Mouse (Mus musculus): ENCODE results near the gene Abr. TPM values are rescaled to one million over a fixed set of nuclear protein-coding genes. Genes with fewer than 3 reads are reported as not detected.

Gene Abr
- polyA plus RNA-seq, 1 experiment from 2014 or later: 40.5 TPM

GRCm38 (mm10) chr11:76467487-76468005, 154.6 kb downstream of the Abr start:
- peak; percentile 39 for DNase-seq (ENCODE audit: low spot score)
- H3K36me3 ChIP-seq: peaks cover 41% of the 10 kb centered on the region
- WGBS: 14% methylated on average over 8 of the region's 8 CpGs
- peak overlapping the region; percentile 35 for H3K4me3 ChIP-seq
- H3K4me1 ChIP-seq (replicated peaks): peaks cover 79% of the 10 kb centered on the region
- no peaks in the 10 kb centered on the region for H3K9me3 ChIP-seq
- H3K27ac ChIP-seq: peak overlapping the region; percentile 85
- 0 out of 2 replicates have a peak, but pooled peaks cover 7% of the 10 kb centered on the region for H3K27me3 ChIP-seq (ENCODE audit: insufficient read depth, poor library complexity, severe bottlenecking)

DNA sequence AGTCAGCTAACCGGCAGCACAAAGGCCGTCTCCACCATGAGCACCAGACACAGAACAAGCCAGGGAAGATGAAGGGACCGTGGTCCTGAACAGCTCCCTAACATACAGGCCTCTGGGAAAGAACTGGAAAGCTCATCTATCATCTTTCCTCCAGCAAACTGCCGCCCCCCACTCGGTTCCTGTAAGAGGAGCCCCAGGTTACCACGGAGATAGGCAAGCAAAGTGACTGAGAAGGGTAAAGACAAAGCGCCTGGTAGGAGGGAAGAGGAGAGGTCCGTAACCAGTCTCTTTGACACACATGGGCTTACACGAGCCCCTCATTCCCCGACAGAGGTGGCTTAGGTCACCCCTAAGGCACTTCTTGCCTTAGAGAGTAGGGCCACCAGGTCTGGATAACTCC, 155.0 kb downstream of the Abr start:
- peaks cover 74% of the 10 kb centered on the region for H3K4me1 ChIP-seq (replicated peaks)
- WGBS: 16% methylated on average over 10 of the region's 10 CpGs
- peak; percentile 40 for DNase-seq (ENCODE audit: low spot score)
- 0 out of 2 replicates have a peak, but pooled peaks cover 7% of the 10 kb centered on the region for H3K27me3 ChIP-seq (ENCODE audit: insufficient read depth, poor library complexity, severe bottlenecking)
- H3K4me3 ChIP-seq: peak overlapping the region; percentile 35
- H3K36me3 ChIP-seq: peaks cover 46% of the 10 kb centered on the region
- peak overlapping the region; percentile 85 for H3K27ac ChIP-seq
- no peaks in the 10 kb centered on the region for H3K9me3 ChIP-seq

- 79% methylated on average over 4 of the region's 4 CpGs for WGBS
- Histone ChIP-seq H3K4me1 (replicated peaks) (peaks cover 68% of the 10 kb centered on the region), H3K27ac (peak overlapping the region; percentile 9; the same call in 1 of the 2 replicates), H3K4me3 (no peak overlapping the region), H3K27me3 (ENCODE audit: insufficient read depth, poor library complexity, severe bottlenecking) (0 out of 2 replicates have a peak, but pooled peaks cover 7% of the 10 kb centered on the region), H3K36me3 (peaks cover 47% of the 10 kb centered on the region), H3K9me3 (no peaks in the 10 kb centered on the region)
- DNase-seq (ENCODE audit: low spot score): no peak
These were observed 156.2 kb downstream of the Abr start for GRCm38 (mm10) chr11:76465879-76466278.

DNA sequence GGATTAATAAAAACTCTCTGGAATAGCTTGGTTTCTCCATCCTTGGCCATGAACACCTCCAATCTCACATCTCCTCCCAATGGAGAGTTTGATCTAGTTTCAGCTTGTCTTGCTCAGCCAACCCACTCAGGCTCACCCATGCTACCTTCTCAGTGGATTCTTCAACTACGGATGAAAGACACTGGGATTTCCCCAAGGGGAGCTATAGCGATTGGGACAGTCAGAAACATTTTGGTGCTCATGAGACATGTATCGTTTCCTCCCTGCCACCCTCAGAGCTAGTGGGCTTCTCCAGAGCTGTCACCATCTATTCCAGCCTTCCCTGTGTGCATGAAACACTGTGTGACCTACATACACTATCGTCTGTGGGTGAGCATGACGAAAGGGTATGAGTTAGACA, 160.4 kb downstream of the Abr start:
- Histone ChIP-seq H3K4me3 (no peak overlapping the region), H3K27me3 (ENCODE audit: insufficient read depth, poor library complexity, severe bottlenecking) (0 out of 2 replicates have a peak, but pooled peaks cover 2% of the 10 kb centered on the region), H3K36me3 (peaks cover 55% of the 10 kb centered on the region), H3K9me3 (no peaks in the 10 kb centered on the region), H3K4me1 (replicated peaks) (peaks cover 37% of the 10 kb centered on the region), H3K27ac (no peak overlapping the region)
- no peak for DNase-seq (ENCODE audit: low spot score)
- 93% methylated on average over 5 of the region's 5 CpGs for WGBS

GRCm38 (mm10) chr11:76461201-76461600, 160.9 kb downstream of the Abr start:
- H3K27me3 ChIP-seq (ENCODE audit: insufficient read depth, poor library complexity, severe bottlenecking): 0 out of 2 replicates have a peak, but pooled peaks cover 2% of the 10 kb centered on the region
- WGBS: 71% methylated on average over 6 of the region's 6 CpGs
- H3K9me3 ChIP-seq: no peaks in the 10 kb centered on the region
- peaks cover 37% of the 10 kb centered on the region for H3K4me1 ChIP-seq (replicated peaks)
- peaks cover 55% of the 10 kb centered on the region for H3K36me3 ChIP-seq
- no peak overlapping the region for H3K4me3 ChIP-seq
- H3K27ac ChIP-seq: no peak overlapping the region
- DNase-seq (ENCODE audit: low spot score): no peak

DNA sequence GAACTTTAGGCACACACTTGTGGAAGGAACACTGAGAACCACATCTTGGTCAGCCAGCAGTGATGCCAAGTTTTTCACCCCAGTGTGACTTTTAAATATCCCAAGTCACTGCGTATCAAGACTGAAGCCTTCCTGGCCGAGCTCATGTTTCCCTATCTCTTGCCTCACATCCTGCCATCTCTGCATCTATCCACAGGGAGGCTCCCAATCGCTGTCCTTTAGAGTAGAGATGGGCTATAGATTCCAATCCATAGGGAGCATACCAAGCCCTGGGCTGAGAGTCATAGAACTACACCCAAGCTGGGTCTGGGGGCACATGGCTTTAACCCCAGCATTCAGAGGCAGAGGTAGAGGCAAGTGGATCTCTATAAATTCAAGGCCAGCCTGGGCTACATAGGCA, 162.6 kb downstream of the Abr start:
- peaks cover 70% of the 10 kb centered on the region for H3K36me3 ChIP-seq
- WGBS: 69% methylated on average over 3 of the region's 3 CpGs
- no peak for DNase-seq (ENCODE audit: low spot score)

DNA sequence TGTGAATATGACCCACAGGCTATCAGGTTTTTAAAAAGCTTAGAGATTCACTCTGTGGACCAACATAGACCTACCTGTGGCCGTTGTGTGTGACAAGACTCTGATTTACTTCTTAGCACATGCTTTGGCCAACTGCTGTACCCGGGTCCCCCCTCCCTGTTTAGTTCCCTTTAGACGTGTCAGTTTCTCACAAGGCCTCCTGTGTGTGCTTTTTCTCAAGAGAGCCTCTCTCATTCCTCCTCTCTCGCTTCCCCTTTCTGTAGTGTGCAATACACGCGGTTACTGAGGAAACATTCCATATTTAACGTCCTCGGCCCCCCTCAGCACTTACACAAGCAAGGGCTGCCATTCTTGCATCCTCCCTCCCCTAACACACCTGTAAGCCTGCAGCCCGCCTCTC, 163.4 kb downstream of the Abr start:
- Histone ChIP-seq H3K27ac (no peak overlapping the region), H3K4me3 (no peak overlapping the region), H3K9me3 (no peaks in the 10 kb centered on the region), H3K36me3 (peaks cover 74% of the 10 kb centered on the region), H3K4me1 (replicated peaks) (peaks cover 15% of the 10 kb centered on the region), H3K27me3 (ENCODE audit: insufficient read depth, poor library complexity, severe bottlenecking) (no peaks in the 10 kb centered on the region)
- 83% methylated on average over 9 of the region's 9 CpGs for WGBS
- DNase-seq (ENCODE audit: low spot score): no peak

More for the DNA sequence above, 162.6 kb downstream of the Abr start:
- Histone ChIP-seq H3K27ac (no peak overlapping the region), H3K9me3 (no peaks in the 10 kb centered on the region), H3K27me3 (ENCODE audit: insufficient read depth, poor library complexity, severe bottlenecking) (no peaks in the 10 kb centered on the region), H3K4me3 (no peak overlapping the region), H3K4me1 (replicated peaks) (peaks cover 23% of the 10 kb centered on the region)

DNA sequence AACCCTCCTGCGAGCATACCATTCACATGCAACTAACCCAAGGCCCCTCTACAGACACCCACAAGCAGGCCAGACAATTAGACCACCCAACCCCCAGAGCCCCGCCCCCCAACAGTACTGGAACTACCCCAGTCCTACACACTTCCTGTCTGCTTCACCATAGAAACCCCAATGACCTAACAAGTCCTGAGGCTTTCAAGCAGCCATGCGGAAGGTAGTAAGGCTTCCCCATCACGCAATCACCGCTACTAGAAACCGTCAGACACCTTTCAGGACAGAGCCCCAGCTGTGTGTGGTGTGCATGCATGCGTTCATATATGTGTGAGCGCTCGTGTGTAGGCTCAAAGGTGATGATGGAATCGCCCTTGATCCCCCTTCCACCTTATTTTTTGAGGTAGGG, 165.2 kb downstream of the Abr start:
- peaks cover 70% of the 10 kb centered on the region for H3K36me3 ChIP-seq
- 76% methylated on average over 10 of the region's 10 CpGs for WGBS
- H3K27ac ChIP-seq: no peak overlapping the region

GRCm38 (mm10) chr11:76456233-76456632, 165.9 kb downstream of the Abr start:
- H3K4me1 ChIP-seq (replicated peaks): peaks cover 10% of the 10 kb centered on the region; the same call in 1 of the 2 replicates
- H3K27me3 ChIP-seq (ENCODE audit: insufficient read depth, poor library complexity, severe bottlenecking): 0 out of 2 replicates have a peak, but pooled peaks cover 4% of the 10 kb centered on the region
- no peak overlapping the region for H3K27ac ChIP-seq
- no peaks in the 10 kb centered on the region for H3K9me3 ChIP-seq
- peak; percentile 87 for DNase-seq (ENCODE audit: low spot score)
- H3K36me3 ChIP-seq: peaks cover 70% of the 10 kb centered on the region
- H3K4me3 ChIP-seq: no peak overlapping the region
- WGBS: 18% methylated on average over 6 of the region's 6 CpGs

More for the DNA sequence above, 165.2 kb downstream of the Abr start:
- H3K9me3 ChIP-seq: no peaks in the 10 kb centered on the region
- peaks cover 10% of the 10 kb centered on the region; the same call in 1 of the 2 replicates for H3K4me1 ChIP-seq (replicated peaks)
- 0 out of 2 replicates have a peak, but pooled peaks cover 2% of the 10 kb centered on the region for H3K27me3 ChIP-seq (ENCODE audit: insufficient read depth, poor library complexity, severe bottlenecking)
- DNase-seq (ENCODE audit: low spot score): no peak
- no peak overlapping the region for H3K4me3 ChIP-seq

DNA sequence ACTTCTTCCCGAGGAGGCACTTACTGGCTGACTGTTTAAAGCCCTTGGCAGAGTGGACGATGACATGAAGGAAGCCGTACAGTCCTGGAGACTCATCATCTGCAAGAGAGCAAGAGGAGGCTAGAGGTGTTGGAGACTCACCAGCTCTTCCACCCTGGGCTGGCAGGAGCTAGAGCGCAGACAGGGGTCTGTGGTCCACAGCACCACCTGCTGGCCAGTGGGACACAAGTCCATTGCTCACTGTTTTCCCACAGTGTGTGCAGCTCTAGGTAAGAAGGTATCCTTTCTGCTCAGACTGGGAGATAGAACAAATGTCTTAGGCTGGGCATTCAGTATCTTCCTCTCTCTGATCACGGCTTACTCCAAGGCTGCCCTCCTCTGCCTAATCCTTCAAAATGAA, 167.6 kb downstream of the Abr start:
- H3K27ac ChIP-seq: no peak overlapping the region
- no peaks in the 10 kb centered on the region for H3K9me3 ChIP-seq
- WGBS: 63% methylated on average over 5 of the region's 5 CpGs
- H3K4me3 ChIP-seq: no peak overlapping the region
- H3K4me1 ChIP-seq (replicated peaks): peaks cover 24% of the 10 kb centered on the region
- DNase-seq (ENCODE audit: low spot score): peak; percentile 70
- H3K36me3 ChIP-seq: peaks cover 60% of the 10 kb centered on the region
- 0 out of 2 replicates have a peak, but pooled peaks cover 4% of the 10 kb centered on the region for H3K27me3 ChIP-seq (ENCODE audit: insufficient read depth, poor library complexity, severe bottlenecking)

GRCm38 (mm10) chr11:76450202-76450561, 171.9 kb downstream of the Abr start:
- no peaks in the 10 kb centered on the region for H3K9me3 ChIP-seq
- no peak overlapping the region for H3K4me3 ChIP-seq
- peak; percentile 79 for DNase-seq (ENCODE audit: low spot score)
- 17% methylated on average over 3 of the region's 3 CpGs for WGBS
- peaks cover 50% of the 10 kb centered on the region for H3K36me3 ChIP-seq
- peak overlapping the region; percentile 85 for H3K27ac ChIP-seq
- H3K27me3 ChIP-seq (ENCODE audit: insufficient read depth, poor library complexity, severe bottlenecking): peaks cover 20% of the 10 kb centered on the region
- peaks cover 55% of the 10 kb centered on the region for H3K4me1 ChIP-seq (replicated peaks)

- no peaks in the 10 kb centered on the region for H3K9me3 ChIP-seq
- 44% methylated on average over 15 of the region's 15 CpGs for WGBS
- H3K4me1 ChIP-seq (replicated peaks): peaks cover 60% of the 10 kb centered on the region
- peak; percentile 54 for DNase-seq (ENCODE audit: low spot score)
- no peak overlapping the region for H3K4me3 ChIP-seq
- H3K36me3 ChIP-seq: peaks cover 45% of the 10 kb centered on the region
- H3K27ac ChIP-seq: peak overlapping the region; percentile 85
- H3K27me3 ChIP-seq (ENCODE audit: insufficient read depth, poor library complexity, severe bottlenecking): peaks cover 22% of the 10 kb centered on the region
These were observed 172.5 kb downstream of the Abr start for GRCm38 (mm10) chr11:76449520-76450201.

GRCm38 (mm10) chr11:76446251-76446650, 175.9 kb downstream of the Abr start:
- Histone ChIP-seq H3K4me3 (no peak overlapping the region), H3K27ac (peak overlapping the region; percentile 65), H3K36me3 (peaks cover 35% of the 10 kb centered on the region), H3K4me1 (replicated peaks) (peaks cover 72% of the 10 kb centered on the region), H3K27me3 (ENCODE audit: insufficient read depth, poor library complexity, severe bottlenecking) (peaks cover 28% of the 10 kb centered on the region), H3K9me3 (no peaks in the 10 kb centered on the region)
- 1% methylated on average over 10 of the region's 10 CpGs for WGBS
- peak; percentile 69 for DNase-seq (ENCODE audit: low spot score)

Measured in hindbrain, embryonic 10.5 days (tissue).